Mouse (Mus musculus): Measurements from ENCODE around the gene Tmem97. TPM values are rescaled to one million over a fixed set of nuclear protein-coding genes. Genes with fewer than 3 reads are reported as not detected.
A peak's percentile ranks its signal among the peaks of the same experiment; 100 is the strongest.
"Not testable (repeated sequence)": the region's sequence is repeated elsewhere in the genome, so short reads cannot be mapped to it uniquely, and the experiment has no call there.

Gene Tmem97
- polyA plus RNA-seq, 1 experiment from 2014 or later: 46.0 TPM

DNA sequence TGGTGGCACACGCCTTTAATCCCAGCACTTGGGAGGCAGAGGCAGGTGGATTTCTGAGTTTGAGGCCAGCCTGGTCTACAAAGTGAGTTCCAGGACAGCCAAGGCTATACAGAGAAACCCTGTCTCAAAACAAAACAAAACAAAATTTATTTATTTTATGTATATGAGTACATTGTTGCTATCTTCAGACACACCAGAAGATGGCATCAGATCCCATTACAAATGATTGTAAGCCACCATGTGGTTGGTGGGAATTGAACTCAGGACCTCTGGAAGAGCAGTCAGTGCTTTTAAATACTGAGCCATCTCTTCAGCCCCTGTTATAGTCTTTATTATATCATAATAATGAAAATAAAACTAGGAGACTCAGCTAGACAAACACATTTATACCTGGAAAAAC, 37.1 kb upstream of the Tmem97 start:
- H3K9me3 ChIP-seq (ENCODE audit: low read length); H3K27me3 ChIP-seq (replicated peaks; ENCODE audit: insufficient read depth, low read length); H3K4me1 ChIP-seq (ENCODE audit: insufficient read depth, low read depth, low read length); H3K4me3 ChIP-seq (ENCODE audit: low read depth, low read length); H3K27ac ChIP-seq (ENCODE audit: low read length); DNase-seq (ENCODE audit: low spot score); ATAC-seq; H3K4me2 ChIP-seq (replicated peaks; ENCODE audit: low read depth, low read length); H3K9ac ChIP-seq (replicated peaks; ENCODE audit: low read depth): not testable (repeated sequence)
- peak; percentile 10 for TF ChIP-seq CTCF (IDR thresholded peaks at IDR 0.05)
- WGBS: 85% methylated on average over 1 of the region's 1 CpGs
- H3K36me3 ChIP-seq (ENCODE audit: insufficient read depth, low read length): peaks cover 11% of the 10 kb centered on the region

DNA sequence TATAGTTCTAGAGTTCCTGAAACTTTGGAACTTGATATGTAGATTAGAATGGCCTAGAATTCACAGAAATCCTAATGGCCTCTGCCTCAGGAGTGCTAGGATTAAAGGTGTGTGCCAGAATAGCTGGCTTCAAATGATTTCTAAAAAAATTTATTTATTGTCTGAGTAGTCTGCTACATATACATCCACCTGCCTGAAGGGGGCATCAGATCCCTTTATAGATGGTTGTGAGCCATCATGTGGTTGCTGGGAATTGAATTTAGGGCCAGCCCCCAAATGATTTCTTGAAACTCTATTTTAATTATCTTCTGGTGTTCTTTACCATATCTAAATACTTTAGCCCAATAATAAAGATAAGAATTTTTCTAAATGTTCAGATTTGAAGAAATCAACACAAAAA, 35.5 kb upstream of the Tmem97 start:
- H3K4me1 ChIP-seq (ENCODE audit: insufficient read depth, low read depth, low read length): no peaks in the 10 kb centered on the region

DNA sequence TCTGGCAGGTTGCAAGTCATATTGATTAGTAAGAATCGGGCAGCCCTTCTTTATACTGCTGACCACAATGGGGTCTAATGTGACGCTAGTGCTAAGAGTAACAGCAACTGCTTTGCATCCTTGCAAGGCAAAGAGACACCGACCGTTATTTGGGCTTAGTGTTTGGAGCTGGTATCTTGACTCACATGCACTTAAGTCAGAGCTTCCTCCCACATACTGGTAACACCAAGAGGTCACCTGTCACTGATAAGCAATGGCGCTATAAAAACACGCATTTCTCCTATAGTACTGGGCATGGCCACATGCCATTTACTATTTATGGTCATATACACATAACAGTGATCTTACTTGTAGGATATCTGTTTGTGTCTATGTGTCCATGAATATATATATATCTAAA, 32.3 kb upstream of the Tmem97 start:
- no peak overlapping the region for H3K9ac ChIP-seq (replicated peaks; ENCODE audit: low read depth)
- H3K4me1 ChIP-seq (ENCODE audit: insufficient read depth, low read depth, low read length): no peaks in the 10 kb centered on the region
- TF ChIP-seq EP300 (IDR thresholded peaks at IDR 0.05) (no peak), CTCF (IDR thresholded peaks at IDR 0.05) (no peak)
- WGBS: 85% methylated on average over 6 of the region's 6 CpGs
- H3K27ac ChIP-seq (ENCODE audit: low read length): no peak overlapping the region
- DNase-seq (ENCODE audit: low spot score): no peak
- peaks cover 16% of the 10 kb centered on the region for H3K36me3 ChIP-seq (ENCODE audit: insufficient read depth, low read length)
- no peaks in the 10 kb centered on the region for H3K27me3 ChIP-seq (replicated peaks; ENCODE audit: insufficient read depth, low read length)
- no peak overlapping the region for H3K4me2 ChIP-seq (replicated peaks; ENCODE audit: low read depth, low read length)
- no peak for ATAC-seq
- H3K4me3 ChIP-seq (ENCODE audit: low read depth, low read length): no peak overlapping the region
- H3K9me3 ChIP-seq (ENCODE audit: low read length): no peaks in the 10 kb centered on the region

More for the DNA sequence above, 35.5 kb upstream of the Tmem97 start:
- Histone ChIP-seq H3K4me2 (replicated peaks; ENCODE audit: low read depth, low read length) (no peak overlapping the region), H3K4me3 (ENCODE audit: low read depth, low read length) (no peak overlapping the region), H3K9ac (replicated peaks; ENCODE audit: low read depth) (no peak overlapping the region), H3K27me3 (replicated peaks; ENCODE audit: insufficient read depth, low read length) (no peaks in the 10 kb centered on the region), H3K36me3 (ENCODE audit: insufficient read depth, low read length) (peaks cover 16% of the 10 kb centered on the region), H3K27ac (ENCODE audit: low read length) (no peak overlapping the region), H3K9me3 (ENCODE audit: low read length) (no peaks in the 10 kb centered on the region)
- ATAC-seq (no peak), DNase-seq (ENCODE audit: low spot score) (no peak)
- TF ChIP-seq CTCF (IDR thresholded peaks at IDR 0.05) (peak; percentile 40), EP300 (IDR thresholded peaks at IDR 0.05) (no peak)

DNA sequence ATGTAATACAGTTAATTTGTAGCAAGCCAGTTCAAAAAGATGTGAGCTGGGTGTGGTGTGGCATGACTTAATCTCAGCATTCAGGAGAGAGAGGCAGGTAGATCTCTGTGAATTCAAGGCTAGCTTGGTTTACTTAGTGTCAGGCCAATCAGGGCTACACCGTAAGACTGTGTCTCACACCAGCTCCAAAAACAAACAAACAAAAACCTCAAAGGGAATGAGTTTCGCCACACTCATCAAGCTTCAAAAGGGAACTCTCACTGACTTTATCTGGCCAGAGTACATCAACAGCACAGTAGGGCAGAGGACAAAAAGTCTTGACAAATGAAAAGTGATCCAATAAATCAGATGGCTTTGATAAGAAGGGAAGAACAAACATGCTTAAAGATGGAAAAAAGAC, 24.4 kb upstream of the Tmem97 start:
- no peak for DNase-seq (ENCODE audit: low spot score)
- H3K4me2 ChIP-seq (replicated peaks; ENCODE audit: low read depth, low read length): no peak overlapping the region
- H3K36me3 ChIP-seq (ENCODE audit: insufficient read depth, low read length): peaks cover 5% of the 10 kb centered on the region
- no peak for TF ChIP-seq EP300 (IDR thresholded peaks at IDR 0.05)
- no peak overlapping the region for H3K9ac ChIP-seq (replicated peaks; ENCODE audit: low read depth)
- 40% methylated on average over 2 of the region's 2 CpGs for WGBS
- H3K4me3 ChIP-seq (ENCODE audit: low read depth, low read length): no peak overlapping the region
- H3K27ac ChIP-seq (ENCODE audit: low read length): no peak overlapping the region
- no peaks in the 10 kb centered on the region for H3K4me1 ChIP-seq (ENCODE audit: insufficient read depth, low read depth, low read length)
- no peaks in the 10 kb centered on the region for H3K9me3 ChIP-seq (ENCODE audit: low read length)
- no peaks in the 10 kb centered on the region for H3K27me3 ChIP-seq (replicated peaks; ENCODE audit: insufficient read depth, low read length)
- ATAC-seq: peak; percentile 26; the same call in 1 of the 2 replicates

DNA sequence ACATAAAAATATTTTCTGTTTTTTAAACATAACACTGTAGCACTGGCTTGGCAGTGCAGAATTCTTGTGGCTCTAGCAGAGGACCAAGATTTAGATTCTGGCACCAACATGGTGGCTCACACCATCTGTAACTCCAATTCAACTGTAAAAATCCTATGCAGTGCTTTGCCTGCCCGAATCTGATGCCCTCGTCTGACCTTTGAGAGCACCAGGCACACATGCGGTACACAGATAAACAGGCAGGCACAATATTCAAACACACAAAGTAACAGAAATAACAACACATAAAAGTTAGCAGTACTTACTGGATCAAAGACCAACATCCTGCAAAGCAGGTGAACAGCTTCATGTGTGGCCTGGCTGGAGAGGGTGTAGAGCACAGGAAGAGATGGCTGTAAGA, 24.0 kb upstream of the Tmem97 start:
- peaks cover 5% of the 10 kb centered on the region for H3K36me3 ChIP-seq (ENCODE audit: insufficient read depth, low read length)

DNA sequence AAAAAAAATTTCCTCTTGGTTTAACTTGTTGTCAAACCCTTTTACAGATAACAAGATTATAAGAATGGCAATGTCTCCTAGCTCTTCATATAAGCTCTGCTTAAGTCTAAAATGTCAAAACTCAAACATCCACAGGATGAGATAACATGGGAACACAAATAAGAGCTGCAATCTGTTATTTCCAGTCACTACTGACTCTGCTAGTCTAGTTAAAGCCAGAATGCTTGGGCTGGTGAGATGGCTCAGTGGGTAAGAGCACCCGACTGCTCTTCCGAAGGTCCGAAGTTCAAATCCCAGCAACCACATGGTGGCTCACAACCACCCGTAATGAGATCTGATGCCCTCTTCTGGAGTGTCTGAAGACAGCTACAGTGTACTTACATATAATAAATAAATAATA, 23.5 kb upstream of the Tmem97 start:
- ATAC-seq; H3K9ac ChIP-seq (replicated peaks; ENCODE audit: low read depth): not testable (repeated sequence)

More for the DNA sequence above, 24.0 kb upstream of the Tmem97 start:
- H3K9ac ChIP-seq (replicated peaks; ENCODE audit: low read depth): no peak overlapping the region
- no peak overlapping the region for H3K4me2 ChIP-seq (replicated peaks; ENCODE audit: low read depth, low read length)
- H3K27me3 ChIP-seq (replicated peaks; ENCODE audit: insufficient read depth, low read length): no peaks in the 10 kb centered on the region
- H3K27ac ChIP-seq (ENCODE audit: low read length): no peak overlapping the region
- no peaks in the 10 kb centered on the region for H3K9me3 ChIP-seq (ENCODE audit: low read length)
- H3K4me1 ChIP-seq (ENCODE audit: insufficient read depth, low read depth, low read length): no peaks in the 10 kb centered on the region
- no peak for DNase-seq (ENCODE audit: low spot score)
- H3K4me3 ChIP-seq (ENCODE audit: low read depth, low read length): no peak overlapping the region
- no peak for TF ChIP-seq CTCF (IDR thresholded peaks at IDR 0.05)
- no peak for TF ChIP-seq EP300 (IDR thresholded peaks at IDR 0.05)
- no peak for ATAC-seq
- 81% methylated on average over 3 of the region's 3 CpGs for WGBS

DNA sequence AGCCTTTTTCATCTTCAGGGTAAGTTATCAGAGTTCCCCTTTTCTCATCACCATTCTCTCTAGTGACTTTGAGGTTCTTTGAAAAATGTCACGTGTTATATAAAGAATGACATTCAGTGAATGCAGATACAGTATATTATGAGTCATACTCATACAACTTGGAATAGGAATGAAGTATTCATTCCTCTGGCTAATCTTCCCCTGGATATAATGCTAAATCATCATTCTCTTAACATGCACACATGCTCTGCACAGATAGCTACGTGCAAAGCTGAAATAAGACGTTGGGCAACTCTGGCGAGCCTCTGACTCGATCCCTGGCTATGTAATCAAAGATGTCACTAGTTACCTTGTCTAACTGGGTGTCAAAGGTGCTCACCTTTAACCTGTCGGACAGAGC, 21.3 kb upstream of the Tmem97 start:
- H3K4me1 ChIP-seq (ENCODE audit: insufficient read depth, low read depth, low read length): no peaks in the 10 kb centered on the region
- WGBS: 82% methylated on average over 6 of the region's 6 CpGs
- H3K9me3 ChIP-seq (ENCODE audit: low read length): no peaks in the 10 kb centered on the region
- H3K4me3 ChIP-seq (ENCODE audit: low read depth, low read length): no peak overlapping the region
- ATAC-seq (no peak), DNase-seq (ENCODE audit: low spot score) (no peak)
- TF ChIP-seq EP300 (IDR thresholded peaks at IDR 0.05) (no peak), CTCF (IDR thresholded peaks at IDR 0.05) (no peak)
- H3K4me2 ChIP-seq (replicated peaks; ENCODE audit: low read depth, low read length): no peak overlapping the region
- no peak overlapping the region for H3K27ac ChIP-seq (ENCODE audit: low read length)
- no peak overlapping the region for H3K9ac ChIP-seq (replicated peaks; ENCODE audit: low read depth)
- no peaks in the 10 kb centered on the region for H3K27me3 ChIP-seq (replicated peaks; ENCODE audit: insufficient read depth, low read length)
- peaks cover 5% of the 10 kb centered on the region for H3K36me3 ChIP-seq (ENCODE audit: insufficient read depth, low read length)

More for the DNA sequence above, 23.5 kb upstream of the Tmem97 start:
- not testable (repeated sequence) for H3K9me3 ChIP-seq (ENCODE audit: low read length); DNase-seq (ENCODE audit: low spot score); H3K27me3 ChIP-seq (replicated peaks; ENCODE audit: insufficient read depth, low read length); H3K27ac ChIP-seq (ENCODE audit: low read length); H3K4me3 ChIP-seq (ENCODE audit: low read depth, low read length); H3K36me3 ChIP-seq (ENCODE audit: insufficient read depth, low read length); H3K4me2 ChIP-seq (replicated peaks; ENCODE audit: low read depth, low read length); H3K4me1 ChIP-seq (ENCODE audit: insufficient read depth, low read depth, low read length)
- 100% methylated on average over 3 of the region's 4 CpGs for WGBS
